Mouse (Mus musculus) midbrain, embryonic 14.5 days (tissue): ENCODE data around the gene Fam20a. TPM values are rescaled to one million over a fixed set of nuclear protein-coding genes. Genes with fewer than 3 reads are reported as not detected.
"Not testable (repeated sequence)": the region's sequence is repeated elsewhere in the genome, so short reads cannot be mapped to it uniquely, and the experiment has no call there.

Experiments
- ATAC-seq: fragments of 200-750 bp; cut with Nextera tagmentation; 2 replicates; pipeline ENCODE4 v1.8.0; 2017; ENCODE audit warnings: moderate number of reproducible peaks, moderate library complexity; ENCODE audit not compliant: low FRiP score, low TSS enrichment
- DNase-seq: peaks from one replicate; pipeline ENCODE4 v3.0.0-alpha.2; 2015
- H3K27ac ChIP-seq: fragments of 300-500 bp; sonication (generic); replicated peaks from 2 replicates; pipeline ENCODE4 v1.5.1; 2014; ENCODE audit warnings: mild to moderate bottlenecking, low read depth, low read length, moderate library complexity
- H3K27me3 ChIP-seq: fragments of 300-500 bp; sonication (generic); 2 replicates; pipeline ENCODE4 v1.6.1; 2014; ENCODE audit warnings: low read length, control low read depth, mixed read lengths; ENCODE audit not compliant: control insufficient read depth, insufficient read depth
- H3K36me3 ChIP-seq: fragments of 300-500 bp; sonication (generic); 2 replicates; pipeline ENCODE4 v1.6.1; 2014; ENCODE audit warnings: low read length, control low read depth; ENCODE audit not compliant: control insufficient read depth, insufficient read depth
- H3K4me1 ChIP-seq: fragments of 300-500 bp; sonication (generic); 2 replicates; pipeline ENCODE4 v1.6.1; 2014; ENCODE audit warnings: mild to moderate bottlenecking, antibody characterized with exemption, low read length, control low read depth; ENCODE audit not compliant: control insufficient read depth, insufficient read depth
- H3K4me2 ChIP-seq: fragments of 300-500 bp; sonication (generic); 2 replicates; pipeline ENCODE4 v1.6.1; 2014; ENCODE audit warnings: mild to moderate bottlenecking, low read length, moderate library complexity
- H3K4me3 ChIP-seq: fragments of 300-500 bp; sonication (generic); replicated peaks from 2 replicates; pipeline ENCODE4 v1.5.1; 2014; ENCODE audit warnings: low read depth, low read length
- H3K9ac ChIP-seq: fragments of 300-500 bp; sonication (generic); replicated peaks from 2 replicates; pipeline ENCODE4 v1.6.1; 2014; ENCODE audit warnings: mild to moderate bottlenecking, low read length, moderate library complexity
- H3K9me3 ChIP-seq: fragments of 300-500 bp; sonication (generic); 2 replicates; pipeline ENCODE4 v1.6.1; 2016; ENCODE audit warnings: low read length, control low read depth, mixed read lengths; ENCODE audit not compliant: control insufficient read depth
- WGBS: fragments of 180-500 bp; shearing (Covaris S2); extraction: QIAGEN DNeasy Blood & Tissue Kit; methylation state at CpG from one replicate; pipeline ENCODE4 v1.1.7; 2014; 5-methylcytosine and 5-hydroxymethylcytosine counted together
- polyA plus RNA-seq: library from polyadenylated mRNA; unstranded; fragments of >200 nt; fragmentation: Nextera tagmentation; extraction: Ambion mirVana; gene quantifications from 2 replicates; pipeline ENCODE4 v1.2.1, GENCODE M21; 2014

Fam20a gene
- polyA plus RNA-seq, 1 experiment from 2014 or later: 3.1 TPM

DNA sequence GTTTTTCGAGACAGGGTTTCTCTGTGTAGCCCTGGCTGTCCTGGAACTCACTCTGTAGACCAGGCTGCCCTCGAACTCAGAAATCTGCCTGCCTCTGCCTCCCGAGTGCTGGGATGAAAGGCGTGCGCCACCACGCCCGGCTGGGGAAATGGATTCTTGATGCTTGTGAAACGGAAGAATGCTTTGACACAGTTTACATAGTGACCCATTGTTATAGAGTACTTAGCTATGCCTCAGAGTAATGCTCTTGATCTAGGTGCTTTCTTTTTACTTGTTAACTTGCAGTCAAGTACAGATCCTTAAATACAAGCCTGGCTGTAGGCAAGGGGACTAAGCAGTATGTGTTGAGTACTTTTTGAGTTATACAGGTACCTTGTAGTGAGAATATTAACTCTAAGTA, 61.6 kb downstream of the Fam20a start:
- not testable (repeated sequence) for H3K27me3 ChIP-seq, H3K9ac ChIP-seq, H3K4me1 ChIP-seq, H3K4me2 ChIP-seq, DNase-seq, H3K4me3 ChIP-seq, H3K27ac ChIP-seq, H3K9me3 ChIP-seq, ATAC-seq
- peaks cover 78% of the 10 kb centered on the region for H3K36me3 ChIP-seq
- WGBS: 94% methylated on average over 8 of the region's 8 CpGs

DNA sequence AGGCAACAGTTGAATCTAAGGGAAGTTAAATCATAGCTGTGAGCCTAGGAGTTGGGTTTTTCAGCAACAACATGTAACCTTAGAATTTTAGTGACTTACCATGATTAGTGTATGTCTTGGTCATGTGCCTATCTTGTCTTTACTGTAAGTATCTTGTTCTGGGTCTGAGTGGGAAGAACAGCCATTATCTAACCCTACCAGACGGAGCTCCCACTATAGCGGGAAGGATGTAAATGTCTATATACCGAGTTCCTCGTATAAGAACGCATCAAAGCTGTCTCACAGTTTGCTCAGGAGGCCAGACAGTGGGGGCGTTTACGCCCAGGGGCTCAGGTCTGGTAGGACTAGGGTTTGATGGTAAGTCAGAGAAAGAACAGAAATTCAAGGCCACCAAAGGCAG, 65.8 kb downstream of the Fam20a start:
- Histone ChIP-seq H3K9me3 (no peaks in the 10 kb centered on the region), H3K4me2 (no peak overlapping the region), H3K9ac (no peak overlapping the region), H3K4me3 (no peak overlapping the region), H3K36me3 (peaks cover 58% of the 10 kb centered on the region), H3K4me1 (peaks cover 21% of the 10 kb centered on the region), H3K27me3 (no peaks in the 10 kb centered on the region), H3K27ac (no peak overlapping the region)
- WGBS: 94% methylated on average over 7 of the region's 7 CpGs
- DNase-seq (no peak), ATAC-seq (no peak)

DNA sequence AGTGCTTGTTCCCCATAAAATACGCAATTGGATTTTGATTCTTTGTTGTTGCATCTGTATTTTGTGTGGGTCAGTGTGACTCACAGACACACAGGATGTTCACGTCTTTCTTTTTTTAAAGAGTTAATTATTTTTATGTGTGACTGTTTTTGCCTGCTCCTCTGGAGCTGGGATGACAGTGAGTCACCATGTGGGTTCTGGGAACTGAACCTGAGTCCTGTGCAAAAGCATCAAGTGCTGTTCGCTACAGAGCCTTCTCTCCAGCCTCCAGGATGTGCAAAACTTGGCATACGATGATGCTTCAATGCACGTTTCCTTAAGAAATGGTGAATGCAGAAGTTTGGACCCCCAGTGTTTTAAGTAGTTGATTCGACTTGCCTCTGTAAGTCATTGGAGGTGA, 67.5 kb downstream of the Fam20a start:
- ATAC-seq: no peak
- Histone ChIP-seq H3K4me3 (no peak overlapping the region), H3K36me3 (peaks cover 41% of the 10 kb centered on the region), H3K4me2 (no peak overlapping the region), H3K4me1 (peaks cover 21% of the 10 kb centered on the region), H3K9me3 (no peaks in the 10 kb centered on the region), H3K27ac (no peak overlapping the region), H3K27me3 (no peaks in the 10 kb centered on the region), H3K9ac (no peak overlapping the region)
- DNase-seq: no peak
- WGBS: 90% methylated on average over 6 of the region's 6 CpGs

DNA sequence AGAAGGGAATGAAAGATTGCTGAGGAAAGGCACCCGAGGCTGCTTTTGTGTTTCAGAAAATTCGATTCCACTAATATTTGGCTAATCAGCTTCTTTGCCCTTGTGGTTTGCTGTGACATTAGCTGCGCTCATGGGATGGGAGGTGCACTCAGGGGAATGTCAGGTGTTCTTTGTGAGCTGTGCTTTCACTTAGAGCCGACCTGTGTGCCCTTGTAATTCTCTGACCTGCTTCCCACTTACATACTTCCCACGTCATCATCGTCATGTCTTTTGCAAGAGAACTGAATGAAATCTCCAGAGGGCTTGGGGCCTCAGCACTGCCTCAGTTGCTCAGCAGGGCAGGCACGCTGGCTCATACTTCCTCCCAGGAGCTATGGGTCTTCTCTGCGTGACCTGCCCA, 68.9 kb downstream of the Fam20a start:
- peak overlapping the region; percentile 17; the same call in 1 of the 2 replicates for H3K4me3 ChIP-seq
- WGBS: 73% methylated on average over 8 of the region's 8 CpGs

DNA sequence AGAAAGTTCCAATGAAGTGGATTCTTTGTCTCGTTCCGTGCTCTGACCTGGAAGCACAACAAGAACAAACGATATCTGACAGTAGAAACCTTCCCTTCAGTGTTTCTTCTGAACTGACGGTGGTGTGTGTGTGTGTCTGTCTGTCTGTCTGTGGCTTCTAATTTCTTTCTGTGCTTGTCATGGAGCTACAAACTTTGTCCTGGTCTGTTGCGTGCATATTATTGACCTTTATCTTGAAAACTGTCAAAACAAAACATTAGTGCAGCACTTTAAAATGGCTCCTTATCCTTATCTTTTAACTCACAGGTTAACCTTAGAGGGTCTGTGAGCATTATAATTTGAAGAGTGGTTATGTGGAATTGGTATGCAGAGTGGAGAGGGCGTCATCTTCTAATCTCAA, 69.6 kb downstream of the Fam20a start:
- Histone ChIP-seq H3K4me2 (peak overlapping the region; percentile 65), H3K27ac (no peak overlapping the region), H3K36me3 (peaks cover 37% of the 10 kb centered on the region), H3K4me3 (peak overlapping the region; percentile 98), H3K9me3 (no peaks in the 10 kb centered on the region), H3K4me1 (peaks cover 33% of the 10 kb centered on the region), H3K9ac (peak overlapping the region; percentile 93), H3K27me3 (no peaks in the 10 kb centered on the region)
- no peak for ATAC-seq
- no peak for DNase-seq
- WGBS: 65% methylated on average over 6 of the region's 6 CpGs

More for the DNA sequence above, 68.9 kb downstream of the Fam20a start:
- Histone ChIP-seq H3K9ac (peak overlapping the region; percentile 40), H3K4me2 (peak overlapping the region; percentile 65), H3K9me3 (no peaks in the 10 kb centered on the region), H3K27me3 (no peaks in the 10 kb centered on the region), H3K4me1 (peaks cover 32% of the 10 kb centered on the region), H3K36me3 (peaks cover 37% of the 10 kb centered on the region), H3K27ac (peak overlapping the region; percentile 32; the same call in 1 of the 2 replicates)
- ATAC-seq (no peak), DNase-seq (no peak)

DNA sequence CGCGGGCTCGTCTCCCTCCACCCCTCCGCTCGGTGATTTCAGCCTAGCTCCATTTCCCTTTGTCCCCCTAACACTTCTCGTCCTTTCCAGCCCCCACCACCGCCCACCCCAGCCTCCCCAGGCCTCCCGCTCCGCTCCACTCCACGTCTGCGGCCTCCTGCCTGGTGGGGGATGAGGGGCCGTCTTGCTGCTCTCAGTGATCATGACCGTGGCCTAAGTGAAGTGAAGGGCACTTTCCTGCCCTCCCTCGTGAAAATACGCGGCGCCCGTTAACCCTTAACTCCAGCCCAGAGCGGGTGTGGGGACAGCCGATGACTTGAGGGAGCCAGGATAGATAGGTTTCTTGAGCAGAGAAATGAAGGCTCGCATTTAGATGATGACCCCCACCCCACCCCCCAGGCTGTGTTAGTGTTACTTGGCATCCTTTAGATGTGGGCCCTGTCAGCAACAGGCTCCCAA, 70.5 kb downstream of the Fam20a start:
- DNase-seq (no peak), ATAC-seq (no peak)
- Histone ChIP-seq H3K36me3 (peaks cover 31% of the 10 kb centered on the region), H3K4me3 (peak overlapping the region; percentile 98), H3K27me3 (no peaks in the 10 kb centered on the region), H3K9me3 (no peaks in the 10 kb centered on the region), H3K27ac (peak overlapping the region; percentile 98), H3K9ac (peak overlapping the region; percentile 93), H3K4me1 (peaks cover 33% of the 10 kb centered on the region), H3K4me2 (peak overlapping the region; percentile 65)
- WGBS: 1% methylated on average over 21 of the region's 21 CpGs

DNA sequence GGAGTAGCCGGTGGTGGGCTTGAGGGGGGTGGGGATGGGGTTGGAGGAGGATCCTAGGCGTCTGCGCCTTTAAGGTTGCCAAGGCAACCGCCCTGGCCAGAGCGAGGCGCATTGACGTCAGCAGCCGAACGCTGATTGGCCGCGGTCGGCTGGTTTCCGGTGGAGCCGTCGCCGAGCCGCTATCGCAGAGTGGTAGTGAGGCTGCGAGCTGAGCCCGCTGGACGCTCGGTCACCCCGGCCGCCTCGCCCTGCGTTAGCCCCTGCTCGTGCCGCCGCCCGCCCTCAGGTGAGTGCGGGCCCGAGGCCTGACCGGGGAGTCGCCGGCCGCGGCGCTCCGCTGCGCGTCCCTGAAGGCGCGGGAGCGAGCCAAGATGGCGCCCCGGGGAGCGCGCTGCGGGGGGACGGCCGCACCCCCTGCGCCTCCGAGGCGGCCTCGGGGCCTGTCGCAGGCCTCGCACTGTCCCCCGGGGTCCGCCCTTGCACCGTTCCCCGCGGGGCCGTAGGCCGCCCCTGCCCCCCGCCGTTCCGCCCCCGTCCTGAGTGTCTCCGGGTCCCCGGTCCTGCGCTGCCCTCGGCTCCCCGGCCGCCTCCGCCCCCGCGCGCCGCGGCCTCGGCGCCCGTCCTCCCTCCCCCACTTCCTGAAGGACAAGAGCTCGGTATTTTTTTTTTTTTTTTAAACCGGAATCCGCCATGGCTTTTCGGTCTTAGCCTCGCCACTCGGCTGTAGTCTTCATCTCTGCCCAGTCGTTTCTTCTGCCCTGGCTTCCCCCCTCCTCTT, 71.1 kb downstream of the Fam20a start:
- peaks cover 33% of the 10 kb centered on the region for H3K4me1 ChIP-seq
- ATAC-seq (peak; percentile 95), DNase-seq (peak; percentile 99)
- no peaks in the 10 kb centered on the region for H3K9me3 ChIP-seq
- peak overlapping the region; percentile 98 for H3K27ac ChIP-seq
- peak overlapping the region; percentile 98 for H3K4me3 ChIP-seq
- H3K9ac ChIP-seq: peak overlapping the region; percentile 93
- H3K36me3 ChIP-seq: peaks cover 25% of the 10 kb centered on the region
- under 1% methylated on average over 90 of the region's 90 CpGs for WGBS
- peak overlapping the region; percentile 65 for H3K4me2 ChIP-seq
- no peaks in the 10 kb centered on the region for H3K27me3 ChIP-seq

DNA sequence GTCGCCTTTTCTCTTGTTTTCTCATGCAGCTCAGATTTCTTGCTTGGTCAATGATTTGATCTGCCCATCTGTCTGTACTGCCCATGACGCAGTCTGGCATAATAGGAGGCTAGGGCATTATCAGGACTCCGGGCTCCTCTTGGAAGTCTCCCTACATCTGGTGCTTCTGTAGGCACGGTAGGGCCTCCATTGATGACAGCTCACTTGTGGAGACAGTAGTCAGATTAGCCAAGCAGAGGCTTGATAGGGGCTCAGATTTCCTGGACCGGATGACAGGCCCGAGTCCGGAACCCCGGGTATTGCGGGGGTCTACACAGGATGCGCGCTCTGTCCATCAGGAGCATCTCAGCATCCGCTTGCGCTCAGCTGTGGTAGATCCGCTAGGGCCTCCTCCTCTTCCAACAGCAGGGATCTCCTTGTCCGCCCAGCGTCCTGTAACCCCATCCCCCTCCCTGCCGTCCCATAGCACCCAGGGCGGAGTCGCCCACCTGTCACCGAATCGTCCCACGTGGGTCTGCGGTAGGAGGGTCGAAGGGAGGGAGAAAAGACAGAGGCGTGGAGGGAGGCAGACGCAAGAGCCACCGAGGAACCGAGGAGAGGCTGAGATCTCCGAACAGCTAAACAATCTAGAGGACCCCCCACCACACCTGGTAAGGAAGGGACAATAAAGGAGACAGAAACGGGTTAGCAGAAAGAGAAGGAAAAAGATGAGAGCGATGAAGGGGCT, 71.9 kb downstream of the Fam20a start:
- Histone ChIP-seq H3K27ac (peak overlapping the region; percentile 98), H3K9me3 (no peaks in the 10 kb centered on the region), H3K9ac (peak overlapping the region; percentile 93), H3K4me3 (peak overlapping the region; percentile 98), H3K27me3 (no peaks in the 10 kb centered on the region), H3K36me3 (peaks cover 18% of the 10 kb centered on the region), H3K4me2 (peak overlapping the region; percentile 65), H3K4me1 (peaks cover 33% of the 10 kb centered on the region)
- under 1% methylated on average over 31 of the region's 31 CpGs for WGBS
- peak; percentile 89 for ATAC-seq
- peak; percentile 89 for DNase-seq
